Mouse (Mus musculus) gastrocnemius, adult 18-20 months (tissue): ENCODE results near the gene Iqgap3. TPM values are rescaled to one million over a fixed set of nuclear protein-coding genes. Genes with fewer than 3 reads are reported as not detected.

ENCODE experiments used
- DNase-seq: peaks from one replicate; pipeline ENCODE4 v3.0.0; 2021; ENCODE audit warnings: low spot score
- total RNA-seq, 2 experiments: library from RNA; stranded (reverse); gene quantifications; 2 replicates each; pipeline ENCODE4 v1.2.3; 2021

The Iqgap3 gene
- total RNA-seq, 2 experiments from 2014 or later: 0.21 to 0.39 TPM

DNA sequence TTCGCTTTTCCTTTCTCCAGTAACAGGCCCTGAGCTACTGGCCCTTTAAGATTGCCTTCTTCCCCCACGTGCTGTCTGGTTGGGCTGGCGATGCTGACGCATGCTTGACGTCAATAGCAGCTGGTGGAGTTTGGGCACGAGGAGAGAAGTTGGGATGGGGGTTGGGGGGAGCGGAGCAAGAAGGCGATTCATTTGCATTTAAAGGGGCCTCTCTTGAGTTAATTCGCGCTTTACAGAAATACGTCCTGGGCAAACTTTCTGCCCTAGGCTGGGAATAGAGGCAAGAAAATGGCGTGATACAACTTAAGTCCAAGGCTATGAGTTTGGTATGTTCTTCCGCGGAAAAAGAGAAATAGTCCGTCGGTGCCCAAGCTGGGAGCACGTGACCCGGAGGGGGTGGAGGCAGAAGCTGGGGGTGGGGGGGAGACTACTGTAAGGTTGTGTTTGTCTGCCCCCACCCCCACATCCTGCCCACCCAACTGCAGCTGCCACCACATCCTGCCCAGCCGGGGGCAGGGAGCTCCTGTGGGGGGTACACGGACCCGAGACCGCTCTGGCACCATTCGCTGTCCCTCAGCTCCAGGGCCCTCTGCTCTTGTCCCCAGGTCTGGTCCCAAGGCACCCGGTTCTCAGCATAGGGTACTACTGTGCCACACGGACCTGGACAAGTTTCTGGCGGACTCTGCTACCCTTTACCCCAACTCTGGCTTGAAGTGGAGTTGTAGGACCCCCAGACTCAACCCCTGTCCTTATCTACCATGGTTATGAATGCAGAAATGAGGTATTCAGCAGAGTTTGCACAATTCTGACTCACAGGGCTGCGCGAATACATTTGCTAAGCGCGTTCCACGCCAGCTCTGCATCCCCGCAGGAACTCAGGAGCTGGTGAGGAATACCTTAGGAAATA lies 56.8 kb downstream of the Iqgap3 start:
- peak; percentile 97 for DNase-seq

DNA sequence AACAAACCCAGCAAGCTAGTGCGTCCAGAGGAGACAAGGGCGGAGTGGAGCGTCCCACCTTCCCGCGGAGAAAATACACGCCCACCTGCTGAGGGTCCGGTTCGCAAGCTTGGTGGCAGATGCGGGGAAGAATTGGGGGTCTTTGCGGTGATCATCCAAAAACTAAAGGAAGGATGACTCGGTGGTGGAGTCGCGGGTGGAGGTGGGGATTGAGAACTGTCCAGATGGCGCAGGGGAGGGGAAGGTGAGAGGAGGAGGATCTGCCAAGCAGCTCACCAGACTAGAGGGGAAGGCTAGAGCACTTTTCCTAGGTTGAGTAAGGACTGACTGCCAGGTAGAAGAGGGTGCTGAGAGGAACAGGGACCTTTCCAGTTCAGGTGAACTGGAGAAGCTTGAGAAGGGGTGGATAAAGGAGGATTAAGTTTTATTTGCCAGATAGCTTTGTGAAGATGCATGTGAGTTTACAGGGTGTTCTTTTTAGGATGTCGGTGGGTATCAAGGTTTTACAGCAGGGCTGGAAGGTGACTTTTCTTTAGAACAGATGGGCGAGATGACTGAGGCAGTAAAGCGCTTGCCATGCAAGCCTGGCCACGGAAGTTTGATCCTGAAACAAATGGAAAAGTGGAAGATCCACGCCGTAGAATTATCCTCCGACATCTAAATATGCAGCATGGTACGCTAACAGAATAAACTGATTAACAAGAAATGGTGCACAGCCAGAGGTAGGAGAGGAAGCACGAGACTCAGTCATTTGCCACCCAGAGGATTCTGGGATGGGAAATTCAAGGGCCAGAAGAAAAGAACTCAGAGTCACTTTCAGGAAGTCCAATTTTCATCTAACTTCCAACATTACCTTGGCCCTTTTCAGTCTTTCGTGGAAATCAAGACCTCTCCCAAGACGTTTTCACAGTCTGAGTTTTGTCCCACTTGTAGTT lies 57.7 kb downstream of the Iqgap3 start:
- DNase-seq: no peak

DNA sequence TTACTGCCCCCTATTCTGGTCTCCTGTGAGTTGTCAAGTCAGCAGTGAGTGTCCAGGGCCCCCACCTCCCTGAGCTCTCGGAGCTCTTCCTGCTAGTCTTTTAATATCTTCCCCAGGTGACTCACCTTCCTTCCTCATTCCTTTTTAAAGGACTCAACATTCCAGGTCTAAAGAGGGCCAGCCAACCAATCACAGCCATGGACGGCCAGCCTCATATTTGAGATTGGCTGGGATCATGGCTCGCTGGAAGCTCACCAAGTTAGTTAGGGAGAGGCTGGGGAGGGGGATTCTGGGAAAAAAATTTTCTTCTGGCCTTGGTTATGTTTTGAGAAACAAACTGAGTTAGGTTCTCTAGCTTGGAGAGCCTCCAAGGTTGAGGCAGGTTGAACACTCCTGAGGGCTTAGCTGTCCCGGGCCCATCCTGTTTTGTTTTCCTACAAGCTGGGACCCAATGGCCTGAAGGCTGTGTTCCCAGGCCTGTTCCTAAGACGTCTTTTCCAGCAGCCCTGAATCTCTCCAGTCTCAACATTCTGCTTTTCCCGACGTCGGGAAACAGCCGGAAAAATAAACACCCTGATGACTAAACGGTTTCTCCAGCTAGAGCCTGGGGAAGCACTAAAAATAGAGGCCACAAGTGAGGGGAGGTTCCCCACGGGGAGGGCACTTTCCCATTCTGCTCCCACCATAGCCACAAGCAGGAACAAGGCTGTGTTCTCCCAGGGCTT lies 58.6 kb downstream of the Iqgap3 start:
- DNase-seq: no peak

DNA sequence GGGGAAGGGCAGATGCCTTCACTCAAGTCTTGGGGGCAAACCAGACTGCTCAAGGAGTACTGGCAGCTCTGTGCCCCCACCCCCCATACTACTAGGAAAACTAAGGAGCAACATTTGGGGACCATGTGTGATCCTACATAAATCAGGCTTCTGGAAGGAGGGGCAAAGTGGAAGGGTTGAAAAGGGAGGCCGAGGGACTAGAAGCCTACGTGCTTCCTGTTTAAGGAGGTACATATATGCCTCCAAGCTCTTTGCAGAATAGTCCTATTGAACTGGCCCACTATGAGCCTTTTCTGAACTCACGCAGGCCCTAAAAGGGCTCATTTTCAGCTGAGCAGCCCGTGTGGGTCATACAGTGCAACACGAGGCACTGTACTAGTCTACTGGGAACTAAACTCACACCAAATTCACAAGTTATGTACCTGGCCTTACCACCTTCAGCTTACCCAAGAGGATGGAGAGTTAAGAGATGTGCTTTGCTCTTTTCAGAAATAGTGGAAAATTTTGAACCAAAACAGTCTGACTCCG lies 59.2 kb downstream of the Iqgap3 start:
- DNase-seq: no peak

DNA sequence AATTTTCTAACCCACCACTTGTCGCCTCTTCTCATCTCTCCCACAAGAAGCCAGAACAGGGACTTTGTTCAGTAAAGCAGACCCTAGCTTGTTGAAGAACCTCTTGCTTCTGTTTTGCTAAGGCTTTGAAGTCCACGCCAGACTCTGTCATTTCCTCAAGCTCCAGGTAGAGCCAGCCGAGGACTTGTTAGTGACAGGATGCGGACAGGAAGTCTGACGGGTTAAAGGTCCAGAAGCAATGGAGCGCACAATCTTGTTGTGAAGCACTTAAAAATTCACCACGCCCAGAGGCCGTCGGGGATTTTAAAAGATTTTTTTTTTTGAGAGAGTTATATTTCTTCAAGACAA lies 59.6 kb downstream of the Iqgap3 start:
- no peak for DNase-seq

GRCm38 (mm10) chr3:88141787-88142523 lies 60.2 kb downstream of the Iqgap3 start, which contains the start of gene Mef2d:
Gene Mef2d, plus strand, starts transcription at chr3:88142372.
- DNase-seq: peak; percentile 94

- no peak for DNase-seq
These were observed 60.8 kb downstream of the Iqgap3 start for GRCm38 (mm10) chr3:88142546-88142915.

DNA sequence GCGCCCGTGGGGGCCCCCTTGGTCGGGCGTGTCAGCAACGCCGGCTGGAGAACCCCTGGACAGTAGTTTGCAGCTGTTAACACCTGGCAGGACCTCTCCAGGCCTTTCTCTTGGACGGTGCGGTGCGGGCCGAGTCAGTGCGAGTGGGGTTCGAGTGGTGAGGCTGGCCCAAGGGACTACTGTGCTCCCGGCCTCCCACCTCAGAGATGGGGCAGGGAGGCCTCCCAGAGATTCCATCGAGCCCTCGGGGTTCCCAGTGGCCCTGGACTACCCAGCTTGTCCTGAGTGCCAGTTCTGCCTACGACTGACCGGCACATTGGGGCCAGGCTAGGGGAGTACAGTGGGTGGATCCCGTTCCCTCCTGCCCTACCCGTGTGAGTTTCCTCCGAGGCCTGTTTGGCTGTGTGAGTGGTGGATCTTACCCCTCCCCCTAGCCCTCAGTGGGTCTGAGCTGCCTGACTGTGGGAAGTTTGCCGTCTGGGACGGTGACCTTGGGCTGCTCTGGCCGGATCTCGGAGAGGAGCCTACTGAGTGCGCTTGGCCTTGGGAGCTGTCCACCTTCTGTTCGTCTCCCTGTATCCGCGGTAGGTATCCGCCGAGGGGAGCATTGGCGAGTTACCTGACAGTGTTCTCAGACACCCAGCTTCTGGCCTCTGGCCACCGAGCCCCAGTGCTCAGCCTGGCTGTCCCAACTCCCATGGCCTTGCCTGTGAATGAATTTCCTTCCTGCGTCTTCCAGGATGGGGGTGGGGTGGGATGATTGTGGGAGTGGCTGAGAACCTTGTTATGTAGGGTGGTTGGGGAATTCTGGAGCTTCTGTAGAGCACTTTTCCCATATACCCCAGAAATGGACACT lies 61.4 kb downstream of the Iqgap3 start:
- DNase-seq: peak; percentile 75

- DNase-seq: peak; percentile 84
These were observed 62.3 kb downstream of the Iqgap3 start for GRCm38 (mm10) chr3:88143961-88144486.

DNA sequence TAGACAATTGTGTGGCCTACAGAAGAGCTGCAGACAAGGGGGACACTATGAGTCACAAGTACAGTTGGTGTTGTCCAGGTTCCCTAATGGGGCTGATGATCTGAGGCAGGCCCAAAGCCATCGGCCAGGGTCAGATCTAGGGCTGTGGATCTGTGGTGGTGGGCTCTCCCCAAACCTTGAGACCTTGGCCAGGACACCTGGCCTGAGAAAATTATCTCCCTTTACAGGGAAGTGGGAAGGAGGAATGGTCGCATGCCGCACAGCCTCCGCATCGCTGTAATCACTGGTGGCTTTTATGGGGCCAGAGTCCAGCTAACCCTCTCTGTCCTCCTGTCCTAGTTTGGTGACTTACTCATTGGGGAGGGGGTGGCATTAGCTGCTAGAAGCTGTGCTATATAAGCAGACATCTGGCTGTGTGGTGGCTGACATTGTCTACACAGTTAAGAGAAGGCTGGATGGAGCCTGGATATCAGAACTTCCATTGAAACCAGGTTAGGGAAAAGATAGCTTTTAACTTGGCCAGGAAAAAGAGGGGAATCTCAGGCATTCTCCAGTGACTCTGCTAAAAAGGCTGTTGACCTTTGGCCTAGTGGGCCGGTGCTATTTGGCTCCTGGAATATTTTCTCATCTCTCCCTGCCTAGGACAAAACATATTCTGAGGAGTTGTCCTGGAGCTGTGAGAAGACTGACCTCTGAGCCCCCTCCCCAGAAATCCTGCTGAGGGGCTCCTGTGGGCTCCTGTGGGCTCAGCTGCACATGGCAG lies 63.1 kb downstream of the Iqgap3 start:
- DNase-seq: no peak

- DNase-seq: no peak
These were observed 63.6 kb downstream of the Iqgap3 start for GRCm38 (mm10) chr3:88145411-88145782.

GRCm38 (mm10) chr3:88145952-88146351 lies 64.2 kb downstream of the Iqgap3 start:
- peak; percentile 78 for DNase-seq

GRCm38 (mm10) chr3:88146376-88147112 lies 64.8 kb downstream of the Iqgap3 start:
- DNase-seq: no peak

- DNase-seq: no peak
These were observed 65.7 kb downstream of the Iqgap3 start for GRCm38 (mm10) chr3:88147444-88147843.

GRCm38 (mm10) chr3:88147866-88148265 lies 66.1 kb downstream of the Iqgap3 start:
- DNase-seq: no peak

GRCm38 (mm10) chr3:88148354-88148753 lies 66.6 kb downstream of the Iqgap3 start:
- DNase-seq: no peak

DNA sequence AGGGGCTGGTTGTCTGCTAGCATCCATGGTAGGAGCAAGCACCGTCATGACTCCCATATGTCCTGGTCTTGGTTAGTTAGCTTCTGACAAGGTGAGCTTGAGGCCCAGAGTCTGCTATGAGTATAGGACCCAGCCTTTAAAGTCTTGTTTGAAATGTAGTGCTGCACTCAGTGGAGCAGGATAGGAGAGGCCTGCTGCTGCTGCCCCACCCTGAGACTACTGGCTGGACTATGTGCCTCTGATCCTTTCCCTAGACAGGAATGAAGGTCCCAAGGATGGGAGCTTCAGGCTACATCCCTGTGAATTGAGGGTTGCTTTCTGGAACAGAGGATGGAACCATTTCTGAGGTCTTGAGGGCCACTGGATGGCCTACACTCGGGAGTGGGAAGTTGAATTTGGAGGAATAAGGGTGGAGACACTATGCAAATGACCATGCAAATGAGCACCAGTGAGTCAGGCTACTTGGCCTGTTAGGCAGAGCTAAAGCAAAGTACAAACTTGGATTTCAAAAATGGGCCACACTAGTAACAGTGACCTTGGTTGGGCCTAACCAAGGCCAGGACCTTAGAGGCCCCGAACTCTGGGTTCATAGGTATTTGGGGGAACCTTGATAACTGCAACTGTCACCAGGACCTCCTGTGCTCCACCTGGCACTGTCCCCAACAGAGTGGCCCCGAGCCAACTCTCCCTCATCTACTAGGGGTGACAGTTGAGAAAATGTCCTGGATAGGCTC lies 67.2 kb downstream of the Iqgap3 start:
- DNase-seq: no peak
